Mouse (Mus musculus): Measurements from ENCODE around the gene Tdp1. TPM values are rescaled to one million over a fixed set of nuclear protein-coding genes. Genes with fewer than 3 reads are reported as not detected.
A peak's percentile ranks its signal among the peaks of the same experiment; 100 is the strongest.
"Not testable (repeated sequence)": the region's sequence is repeated elsewhere in the genome, so short reads cannot be mapped to it uniquely, and the experiment has no call there.

Gene Tdp1
- total RNA-seq, 2 experiments from 2014 or later: 20.1 to 24.8 TPM

DNA sequence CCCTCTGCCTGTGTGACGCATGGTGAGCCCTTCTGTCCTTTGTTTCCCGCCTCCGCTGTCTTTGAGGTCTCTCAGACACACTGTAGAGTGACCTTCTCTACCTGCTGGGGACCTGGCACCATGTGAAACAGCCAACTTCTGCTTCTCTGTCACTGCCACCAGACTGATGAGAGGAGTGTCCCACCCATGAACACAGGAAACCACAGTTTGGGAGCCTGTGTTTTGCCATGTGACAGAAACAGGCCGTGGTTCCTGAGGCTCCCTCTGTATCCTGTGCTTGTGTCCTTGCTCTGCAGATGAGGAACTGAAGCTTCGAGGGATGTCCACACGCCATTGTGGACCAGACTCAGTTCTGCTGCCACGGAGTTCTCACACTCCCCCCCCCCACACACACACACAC is 72.1 kb downstream of the Tdp1 start:
- no peak for DNase-seq (ENCODE audit: low spot score in 2 of 2)

DNA sequence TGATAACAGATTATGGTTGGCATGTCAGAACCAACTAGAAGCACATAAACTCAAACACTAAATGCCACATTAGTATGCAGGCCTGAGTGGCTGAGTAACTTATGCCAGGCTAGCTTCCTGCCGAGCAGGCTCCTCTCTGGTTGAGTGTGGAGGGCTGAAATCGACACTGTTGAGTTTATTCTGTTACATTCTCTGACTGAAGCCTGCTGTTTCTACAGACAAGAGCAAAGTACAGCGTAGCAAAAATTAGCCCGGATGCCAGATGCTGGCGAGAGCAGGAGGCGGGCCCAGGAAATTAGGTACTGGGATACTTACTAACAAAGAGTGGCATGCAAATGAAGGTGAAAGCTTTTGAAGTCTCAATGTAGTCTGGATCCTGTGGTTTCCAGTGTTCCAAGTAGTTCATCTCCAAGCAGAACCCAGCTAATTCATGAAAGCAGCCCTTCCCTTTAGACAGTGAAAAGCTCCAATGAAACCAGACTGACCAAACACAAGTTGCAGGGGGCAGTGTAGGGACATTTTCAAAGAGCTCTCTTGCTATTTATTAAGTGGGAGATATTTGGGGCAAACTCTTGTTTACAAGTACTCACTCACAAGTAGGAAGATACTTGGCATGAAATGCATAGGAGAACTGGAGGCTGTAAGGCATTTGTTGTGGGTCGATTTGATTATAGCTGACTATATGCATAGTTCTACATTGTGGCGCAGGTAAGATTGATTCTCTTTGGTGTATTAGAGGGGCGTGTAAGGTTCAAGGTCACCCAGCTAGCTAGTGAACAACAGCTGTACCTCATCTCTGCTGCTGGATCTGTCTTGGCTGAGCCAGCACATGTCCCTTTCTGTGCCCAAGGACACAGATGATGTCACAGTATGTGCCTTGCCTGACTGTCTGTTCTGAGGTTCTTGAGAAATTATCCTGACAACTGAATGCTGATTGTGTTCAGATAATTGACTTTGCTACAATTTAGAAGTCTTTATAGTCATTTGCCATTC is 74.0 kb downstream of the Tdp1 start:
- no peak for DNase-seq (ENCODE audit: low spot score in 2 of 2)

DNA sequence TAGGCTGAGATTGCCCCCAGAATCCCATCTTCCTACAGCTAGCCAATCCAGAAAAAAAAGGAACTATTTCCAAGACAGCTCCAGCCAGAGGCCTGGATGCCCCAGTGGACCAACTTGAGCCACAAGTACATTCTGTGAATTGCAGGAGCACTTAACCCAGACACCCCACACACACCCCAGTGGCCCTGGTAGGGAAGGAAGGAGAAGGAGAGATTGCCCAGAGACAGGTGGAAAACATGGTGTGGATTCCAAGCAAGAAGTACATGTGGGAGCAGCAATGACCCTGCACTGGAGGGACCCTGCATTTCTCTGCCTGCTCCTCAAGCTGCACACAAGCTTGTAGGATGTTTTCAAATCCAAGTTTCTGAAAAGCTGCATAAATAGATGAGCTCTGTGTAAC is 75.0 kb downstream of the Tdp1 start:
- DNase-seq (ENCODE audit: low spot score in 2 of 2): no peak

DNA sequence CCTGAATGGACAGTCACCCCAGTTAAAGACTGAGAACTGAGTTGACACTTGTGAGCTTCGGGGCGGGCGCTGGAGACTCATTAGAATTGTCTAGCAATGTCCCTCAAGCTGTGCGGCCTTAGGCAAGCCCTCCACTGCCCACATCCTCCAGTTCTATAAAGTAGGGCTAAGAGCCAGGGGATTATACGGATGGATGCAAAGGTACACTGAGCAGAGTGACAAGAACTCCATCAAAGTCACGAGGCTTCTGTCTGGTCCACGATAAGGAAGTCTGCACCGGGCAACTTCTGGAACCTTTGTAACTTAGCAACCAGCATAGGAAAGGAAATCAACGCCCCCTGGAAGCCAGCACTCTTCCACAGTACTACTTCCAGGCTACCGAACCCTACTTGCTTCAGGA is 75.6 kb downstream of the Tdp1 start:
- DNase-seq (ENCODE audit: low spot score in 2 of 2): no peak

DNA sequence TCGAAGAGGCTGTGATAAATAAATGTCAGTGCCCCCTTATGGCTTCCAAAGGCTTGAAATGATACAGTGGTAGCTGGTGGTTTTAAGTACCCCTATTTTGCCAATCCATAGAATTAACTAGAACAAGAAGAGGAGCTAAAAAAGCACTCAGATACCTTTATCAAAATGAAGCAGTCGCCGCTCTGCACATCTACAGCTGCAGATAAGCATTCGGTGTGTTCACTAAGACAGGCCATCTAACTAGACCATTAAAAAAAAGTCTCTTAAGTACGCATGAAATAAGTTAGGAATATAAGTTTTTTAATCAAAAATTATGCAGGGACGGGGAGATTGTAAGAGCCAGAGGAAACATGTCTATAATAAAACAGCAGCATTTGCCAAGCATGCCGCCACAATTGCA is 76.4 kb downstream of the Tdp1 start:
- DNase-seq (ENCODE audit: low spot score in 2 of 2): no peak

DNA sequence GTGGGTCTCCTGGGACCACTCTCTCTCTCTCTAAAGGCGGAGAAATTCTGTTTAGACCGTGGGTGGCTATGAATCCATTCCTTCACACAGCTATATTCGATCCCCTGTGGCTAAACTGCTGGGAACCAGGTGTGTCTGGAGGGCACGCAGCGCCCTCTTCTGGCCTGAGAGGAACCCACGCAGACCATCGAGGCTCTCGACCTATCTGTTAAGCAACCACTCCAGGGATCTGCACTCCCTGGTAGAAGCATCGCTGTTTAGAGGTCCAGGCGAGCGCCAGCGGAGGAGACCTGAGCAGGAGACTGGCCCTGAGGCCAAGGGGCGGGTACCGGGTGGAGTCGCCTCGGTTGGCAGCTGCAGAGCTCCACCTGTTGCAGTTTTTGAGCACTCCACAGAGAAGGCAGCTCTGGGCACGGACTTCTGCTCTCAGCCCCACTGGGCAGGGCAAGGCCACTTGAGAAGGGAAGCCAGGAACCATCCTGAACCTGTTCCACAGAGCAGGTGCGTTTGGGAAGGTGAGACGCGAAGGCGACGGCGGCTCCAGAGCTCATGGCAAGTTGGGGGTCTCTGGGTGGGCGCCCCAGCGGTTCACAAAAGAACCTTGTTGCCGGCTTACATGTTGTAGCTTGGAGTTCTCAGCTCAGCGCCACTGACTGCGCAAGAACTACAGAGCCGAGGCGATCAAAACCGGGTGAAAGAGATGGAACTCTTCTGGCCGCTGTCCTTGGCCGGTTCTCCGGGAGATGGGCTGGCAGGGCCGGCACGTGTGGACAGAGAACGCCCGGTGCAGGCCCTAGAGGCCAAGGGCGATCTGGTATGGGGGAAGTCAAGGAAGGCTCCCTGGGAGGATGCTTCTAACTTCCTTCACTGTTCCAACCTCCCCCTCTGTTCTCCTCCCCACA is 80.2 kb downstream of the Tdp1 start, which contains the start of gene Kcnk13:
Gene Kcnk13 (plus strand): TSS at position 199 of the 902 bp plus-strand sequence.
- DNase-seq (ENCODE audit: low spot score in 2 of 2): peak in 1 of 2 experiments; percentile 41

DNA sequence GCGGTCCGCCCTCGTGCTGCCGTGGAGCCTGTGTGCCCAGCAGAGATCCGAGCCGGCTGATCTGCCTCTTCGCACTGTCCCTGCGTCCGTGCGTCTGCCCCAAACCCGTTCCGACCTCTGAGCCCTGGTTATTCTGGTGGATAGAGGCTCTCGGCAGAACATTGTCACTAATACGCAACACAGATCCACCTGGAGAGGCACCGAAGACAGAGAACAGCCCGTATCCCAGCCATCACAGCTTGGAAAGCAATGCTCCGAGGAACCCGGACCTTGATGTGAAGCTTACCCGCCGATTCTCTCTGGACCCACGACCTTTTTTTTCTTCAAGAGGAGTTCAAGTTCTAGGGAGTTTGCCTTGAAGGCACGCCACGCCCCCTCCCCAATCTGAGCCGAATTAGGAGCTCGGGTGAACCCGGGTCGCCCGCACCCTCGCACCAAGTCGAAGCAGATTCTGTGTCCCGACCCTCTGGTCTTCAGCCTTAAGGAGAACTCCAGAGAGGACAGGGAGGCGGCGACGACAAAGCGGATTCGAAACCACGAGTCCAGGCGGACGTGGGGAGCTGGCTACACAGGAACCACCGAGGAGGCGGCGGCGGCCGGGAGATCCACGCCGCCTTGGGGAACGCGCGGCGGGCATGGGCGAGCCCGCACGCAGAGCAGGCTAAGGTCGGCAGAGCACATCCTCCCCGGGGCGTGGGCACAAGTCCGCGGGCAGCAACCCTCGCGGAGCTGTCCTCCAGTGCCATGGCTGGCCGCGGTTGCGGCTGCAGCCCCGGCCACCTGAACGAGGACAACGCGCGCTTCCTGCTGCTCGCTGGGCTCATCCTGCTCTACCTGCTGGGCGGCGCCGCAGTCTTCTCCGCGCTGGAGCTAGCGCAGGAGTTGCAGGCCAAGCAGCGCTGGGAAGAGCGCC is 81.1 kb downstream of the Tdp1 start:
- DNase-seq (ENCODE audit: low spot score in 2 of 2): no peak

DNA sequence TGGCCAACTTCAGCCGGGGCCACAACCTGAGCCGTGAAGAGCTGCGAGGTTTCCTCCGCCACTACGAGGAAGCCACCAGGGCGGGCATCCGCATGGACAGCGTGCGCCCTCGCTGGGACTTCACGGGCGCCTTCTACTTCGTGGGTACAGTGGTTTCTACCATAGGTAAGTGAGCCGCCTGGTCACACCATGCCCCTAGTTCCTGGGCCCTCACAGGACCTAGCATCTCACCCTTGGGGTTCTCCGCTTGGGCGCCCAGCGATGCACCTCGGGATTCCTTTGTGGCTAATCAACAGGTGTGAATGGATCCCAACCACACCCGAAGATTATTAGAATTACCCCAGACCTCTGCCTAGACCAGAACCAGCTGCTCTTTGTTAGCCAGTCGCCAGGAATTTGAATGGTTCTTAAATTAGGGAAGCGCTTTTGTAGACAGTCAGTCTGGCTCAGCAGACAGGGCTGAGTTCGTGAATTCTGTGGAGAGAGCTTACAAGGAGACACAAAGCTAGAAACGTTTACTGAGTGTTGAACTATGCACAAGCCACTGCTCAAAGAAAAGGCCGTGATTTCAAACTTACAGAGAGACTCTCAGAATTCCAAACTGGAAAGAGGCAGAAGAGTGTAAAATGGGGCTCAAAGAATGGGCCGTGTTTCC is 81.9 kb downstream of the Tdp1 start:
- DNase-seq (ENCODE audit: low spot score in 2 of 2): no peak

DNA sequence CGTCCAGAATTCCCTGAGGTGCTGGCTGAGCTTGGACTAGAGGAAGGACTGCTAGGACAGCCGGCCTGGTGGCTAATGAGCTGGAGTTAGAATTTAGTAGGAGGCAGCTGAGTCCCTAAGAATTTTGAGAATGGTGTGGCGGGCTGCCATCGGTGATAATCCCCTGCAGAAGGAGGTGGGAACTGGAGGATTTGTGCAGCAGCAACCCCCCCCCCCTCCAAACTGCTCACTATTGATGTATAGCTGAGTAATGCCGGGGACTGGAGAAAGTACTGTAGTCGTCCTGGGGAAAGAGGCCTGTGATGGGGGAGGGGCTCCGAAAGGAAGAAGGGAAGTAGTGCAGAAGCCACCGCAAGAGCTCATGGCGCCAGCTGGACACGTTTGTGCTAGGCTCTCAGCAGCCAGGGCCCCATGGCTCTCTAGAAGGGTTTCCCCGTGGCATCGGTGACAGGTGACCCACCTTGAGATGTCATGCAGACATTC is 82.6 kb downstream of the Tdp1 start:
- no peak for DNase-seq (ENCODE audit: low spot score in 2 of 2)

DNA sequence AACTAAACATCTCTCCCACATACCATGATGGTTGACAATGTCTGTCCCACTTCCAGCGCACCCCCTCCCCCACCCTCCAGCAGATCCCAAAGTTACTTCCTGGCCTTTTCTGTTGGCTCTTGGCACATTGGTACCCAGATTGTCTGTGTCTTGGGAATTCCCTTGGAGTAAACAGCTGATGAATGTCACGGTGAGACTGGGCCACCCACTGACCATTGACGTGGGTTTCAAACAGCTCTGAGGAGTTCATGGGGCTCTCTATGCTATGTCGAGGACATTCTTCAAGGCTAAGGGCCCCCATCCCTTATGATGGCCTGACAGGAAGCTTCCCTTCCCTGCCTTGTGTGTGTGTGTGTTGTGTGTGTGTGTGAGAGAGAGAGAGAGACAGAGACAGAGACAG is 85.6 kb downstream of the Tdp1 start:
- DNase-seq (ENCODE audit: low spot score in 2 of 2): no peak

DNA sequence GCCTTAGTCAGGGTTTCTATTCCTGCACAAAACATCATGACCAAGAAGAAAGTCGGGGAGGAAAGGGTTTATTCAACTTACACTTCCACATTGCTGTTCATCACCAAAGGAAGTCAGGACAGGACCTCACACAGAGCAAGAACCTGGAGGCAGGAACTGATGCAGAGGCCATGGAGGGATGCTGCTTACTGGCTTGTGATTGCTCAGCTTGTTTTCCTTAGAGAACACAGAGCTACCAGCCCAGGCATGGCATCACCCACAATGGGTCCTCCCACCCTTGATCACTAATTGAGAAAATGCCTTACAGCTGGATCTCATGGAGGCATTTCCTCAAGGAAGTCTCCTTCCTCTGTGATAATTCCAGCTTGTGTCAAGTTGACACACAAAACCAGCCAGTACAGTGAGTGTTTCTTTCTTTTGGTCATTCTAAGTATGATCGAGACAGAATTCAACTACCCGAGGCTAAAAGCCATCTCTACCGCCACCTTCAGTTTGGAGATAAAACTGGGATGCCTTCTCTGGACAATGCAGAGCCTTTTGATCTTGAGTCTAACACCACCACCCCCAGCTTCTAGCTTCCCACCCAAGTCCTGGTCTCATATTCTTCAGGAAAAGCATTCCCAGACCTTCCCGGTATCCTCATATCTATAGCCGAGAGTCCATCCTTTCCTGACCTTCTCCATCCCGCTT is 87.0 kb downstream of the Tdp1 start:
- DNase-seq (ENCODE audit: low spot score in 2 of 2): not testable (repeated sequence)

DNA sequence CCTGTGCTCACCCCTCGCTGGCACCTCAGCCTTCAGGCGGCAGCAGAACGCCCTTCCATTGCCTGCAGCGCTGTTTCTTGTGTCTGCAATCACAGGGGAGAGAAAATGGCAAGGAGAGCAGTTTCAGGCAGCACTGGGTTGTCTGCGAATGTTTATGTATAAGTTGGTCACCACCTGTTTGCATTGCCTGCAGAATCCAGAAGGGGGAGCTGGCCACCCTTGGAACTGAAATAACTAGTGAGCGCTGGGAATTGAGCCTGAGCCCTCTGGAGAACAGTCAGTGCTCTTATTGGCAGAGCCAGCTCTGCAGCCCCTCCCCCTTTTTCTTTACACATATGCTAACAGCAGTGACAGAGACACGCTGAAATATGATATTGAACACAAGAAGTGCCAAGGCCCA is 88.5 kb downstream of the Tdp1 start:
- no peak for DNase-seq (ENCODE audit: low spot score in 2 of 2)

DNA sequence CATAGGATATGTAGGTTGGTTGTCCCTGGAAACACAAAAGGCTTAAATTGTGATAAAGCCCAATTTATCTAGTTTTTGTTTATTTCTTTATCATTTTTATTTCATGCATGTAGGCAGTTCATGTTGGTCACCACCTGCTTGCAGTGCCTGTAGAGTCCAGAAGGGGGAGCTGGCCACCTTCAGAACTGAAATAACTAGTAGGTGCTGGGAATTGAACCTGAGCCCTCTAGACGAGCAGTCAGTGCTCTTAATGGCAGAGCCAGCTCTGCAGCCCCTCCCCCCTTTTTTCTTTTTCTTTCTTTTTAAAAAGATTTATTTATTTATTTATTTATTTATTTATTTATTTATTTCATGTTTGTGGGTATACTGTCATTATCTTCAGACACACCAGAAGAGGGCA is 89.3 kb downstream of the Tdp1 start:
- no peak for DNase-seq (ENCODE audit: low spot score in 2 of 2)

DNA sequence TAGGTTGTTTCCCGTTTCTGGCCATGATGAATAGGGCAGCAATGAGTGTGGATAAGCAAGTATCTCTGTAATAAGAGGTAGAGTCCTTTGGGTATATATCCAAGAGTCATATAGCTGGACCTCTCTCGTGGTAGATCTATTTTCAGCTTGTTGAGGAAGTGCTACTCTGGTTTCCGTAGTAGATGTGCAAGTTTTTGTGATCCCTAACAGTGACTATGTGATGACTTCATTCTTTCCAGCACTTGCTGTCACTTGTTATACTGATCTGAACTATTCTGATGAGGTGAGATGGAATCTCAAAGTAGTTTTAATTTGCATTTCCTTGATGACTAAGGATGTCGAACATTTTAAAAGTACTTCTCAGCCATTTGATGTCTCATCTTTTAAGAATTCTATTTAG is 95.2 kb downstream of the Tdp1 start:
- no peak for DNase-seq (ENCODE audit: low spot score in 2 of 2)

DNA sequence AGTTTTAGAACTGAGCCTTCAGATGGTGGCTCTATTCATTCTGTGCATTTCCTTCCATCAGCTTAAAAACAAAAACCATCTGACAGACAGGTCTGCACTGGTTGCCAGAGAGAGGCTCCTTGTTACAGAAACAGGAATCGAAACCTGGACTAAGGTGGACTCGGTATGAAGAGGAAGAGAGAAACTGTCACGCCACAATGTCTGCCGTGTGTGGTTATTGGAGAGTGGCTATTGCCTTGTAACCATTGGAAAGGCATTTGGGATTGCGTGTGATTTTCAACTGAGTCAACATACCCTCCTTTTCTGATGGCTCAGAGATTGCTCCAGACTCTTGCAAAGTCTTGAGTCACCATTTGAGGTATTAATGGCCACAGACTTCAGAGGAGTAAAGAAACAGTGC is 102.5 kb downstream of the Tdp1 start:
- DNase-seq (ENCODE audit: low spot score in 2 of 2): no peak

DNA sequence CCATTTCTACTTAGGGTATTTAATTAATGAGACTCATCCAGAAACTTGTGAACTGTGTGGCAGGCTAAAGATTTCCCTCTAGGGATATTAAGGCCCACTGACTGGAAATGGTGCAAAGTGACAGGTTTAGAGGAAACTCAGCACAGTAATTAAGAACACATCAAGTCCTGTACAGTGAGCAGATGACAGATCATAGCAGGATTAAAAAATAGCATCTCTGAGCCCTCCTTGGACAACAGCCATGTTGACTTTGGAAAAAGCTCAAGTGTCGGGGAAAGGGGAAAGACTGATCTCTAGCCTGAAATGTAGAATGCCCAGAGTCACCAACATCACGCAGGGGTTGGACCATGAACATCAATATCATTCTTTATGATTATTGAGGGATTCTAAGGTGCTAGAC is 103.8 kb downstream of the Tdp1 start:
- no peak for DNase-seq (ENCODE audit: low spot score in 2 of 2)

DNA sequence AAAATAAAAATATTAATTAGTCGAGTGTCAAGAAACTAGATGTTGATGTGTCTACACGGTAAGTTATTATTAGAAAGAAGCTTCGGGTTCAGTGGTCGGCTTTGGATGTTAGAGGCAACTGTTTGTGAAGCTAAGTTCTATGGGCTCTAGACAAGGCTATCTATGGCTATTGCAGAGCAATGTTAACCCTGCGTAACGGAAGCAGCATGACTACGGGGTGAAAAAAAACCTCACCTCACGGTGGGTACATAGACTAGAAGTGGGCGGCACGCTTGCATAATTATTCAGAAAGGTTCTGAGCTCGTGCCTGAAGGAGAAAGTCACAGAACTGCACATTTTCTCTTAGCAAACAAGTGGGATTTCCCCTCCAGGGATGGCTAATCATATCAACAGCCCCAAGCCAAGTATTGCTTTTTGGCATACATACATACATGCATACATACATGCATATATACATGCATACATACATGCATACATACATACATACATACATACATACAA is 108.1 kb downstream of the Tdp1 start:
- DNase-seq (ENCODE audit: low spot score in 2 of 2): no peak

DNA sequence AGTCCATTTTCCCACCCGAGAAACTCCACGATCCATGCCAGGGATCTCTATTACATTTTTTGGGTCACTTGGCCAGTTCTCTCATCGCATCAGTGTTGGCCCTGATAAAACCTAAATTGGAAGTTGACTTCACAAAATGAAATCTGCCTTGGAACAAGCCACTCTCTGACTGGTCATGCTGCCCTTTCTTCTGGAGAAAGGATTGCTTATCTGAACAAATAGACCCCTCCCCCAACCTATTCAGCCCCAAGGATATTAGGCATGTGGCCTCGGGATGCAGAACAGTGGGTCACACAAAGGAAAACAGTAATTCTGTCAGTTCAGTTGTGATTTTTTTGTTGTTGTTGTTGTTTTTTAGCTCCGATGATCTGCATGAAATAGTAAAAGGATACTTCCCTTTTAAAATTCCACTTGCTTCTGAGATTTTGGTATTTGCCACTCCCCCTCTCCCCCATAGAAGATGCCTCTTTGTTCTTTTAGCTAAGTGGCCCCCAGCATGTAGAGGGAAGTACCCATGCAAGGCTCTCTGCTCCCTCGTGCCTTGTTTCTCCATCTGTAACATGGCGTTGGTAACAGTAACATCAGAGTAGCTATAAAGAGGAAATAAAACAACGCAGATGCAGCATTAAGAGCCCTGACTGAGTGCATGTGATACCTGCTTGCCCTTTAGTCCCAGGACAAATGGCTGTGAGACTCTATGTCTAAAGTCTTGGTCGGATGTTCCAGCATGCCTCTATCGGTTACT is 109.0 kb downstream of the Tdp1 start:
- DNase-seq (ENCODE audit: low spot score in 2 of 2): no peak

DNA sequence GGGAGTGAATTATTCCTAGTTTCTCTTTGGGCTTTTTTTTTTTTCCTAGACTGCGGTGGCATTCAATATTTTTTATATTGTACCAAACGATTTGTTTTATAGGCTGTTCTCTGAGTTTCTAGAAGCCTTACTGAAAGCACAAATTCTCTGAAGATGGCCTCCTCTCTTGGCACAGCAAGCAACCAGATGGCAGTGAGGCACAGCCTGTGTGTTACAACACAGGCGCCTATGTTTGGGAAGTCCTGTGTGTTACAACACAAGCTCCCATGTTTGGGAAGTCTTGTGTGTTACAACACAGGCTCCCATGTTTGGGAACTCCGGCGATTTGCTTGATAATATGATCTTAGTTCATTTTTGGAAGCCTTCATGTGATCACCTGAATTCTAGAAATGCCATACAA is 111.6 kb downstream of the Tdp1 start:
- no peak for DNase-seq (ENCODE audit: low spot score in 2 of 2)
